Mouse (Mus musculus) liver, postnatal 0 days (tissue): ENCODE data around the gene Megf8.
"Not testable (repeated sequence)": the region's sequence is repeated elsewhere in the genome, so short reads cannot be mapped to it uniquely, and the experiment has no call there.

Source experiments
- CTCF ChIP-seq: sonication (generic); IDR thresholded peaks from 2 replicates; pipeline ENCODE4 v1.5.1; 2016; ENCODE audit warnings: antibody characterized with exemption, low read depth
- EP300 ChIP-seq: IDR thresholded peaks from 2 replicates; pipeline ENCODE4 v1.6.1; 2016; ENCODE audit warnings: antibody characterized with exemption, low read depth, mild to moderate bottlenecking

DNA sequence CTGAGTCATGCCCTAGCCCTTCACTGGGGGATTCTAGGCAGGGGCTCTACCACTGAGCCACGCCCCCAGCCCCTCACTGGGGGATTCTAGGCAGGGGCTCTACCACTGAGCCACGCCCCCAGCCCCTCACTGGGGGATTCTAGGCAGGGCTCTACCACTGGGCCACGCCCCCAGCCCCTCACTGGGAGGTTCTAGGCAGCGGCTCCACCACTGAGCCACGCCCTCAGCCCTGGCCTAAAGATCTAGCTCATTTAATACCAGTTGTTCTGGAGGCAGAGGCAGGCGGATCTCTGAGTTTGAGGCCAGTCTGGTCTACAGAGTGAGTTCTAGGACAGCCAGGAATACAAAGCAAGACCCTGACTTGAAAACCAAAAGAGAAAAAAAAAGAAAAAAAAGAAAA is 8.5 kb downstream of the Megf8 start:
- TF ChIP-seq CTCF, EP300: not testable (repeated sequence)
